Mouse (Mus musculus) c-Kit-positive CD71-positive TER-119-negative erythroid progenitor cells, embryonic 14.5 days (primary cell): Measurements from ENCODE around the gene Tnrc6a.

Experiments used
- DNase-seq: peaks from one replicate; pipeline ENCODE4 v3.0.0-alpha.2; 2013; ENCODE audit warnings: low read depth

Tnrc6a gene

GRCm38 (mm10) chr7:123124735-123125181, 1.1 kb downstream of the Tnrc6a start:
- peak; percentile 29 for DNase-seq

- no peak for DNase-seq
These were observed 2.4 kb downstream of the Tnrc6a start for GRCm38 (mm10) chr7:123126056-123126455.

GRCm38 (mm10) chr7:123127301-123127700, 3.6 kb downstream of the Tnrc6a start:
- no peak for DNase-seq

- no peak for DNase-seq
These were observed 4.3 kb downstream of the Tnrc6a start for GRCm38 (mm10) chr7:123127981-123128380.

GRCm38 (mm10) chr7:123129061-123129460, 5.4 kb downstream of the Tnrc6a start:
- no peak for DNase-seq

GRCm38 (mm10) chr7:123130198-123130597, 6.5 kb downstream of the Tnrc6a start:
- DNase-seq, result no peak

- DNase-seq, result no peak
These were observed 8.7 kb downstream of the Tnrc6a start for GRCm38 (mm10) chr7:123132401-123132800.

GRCm38 (mm10) chr7:123134876-123135275, 11.2 kb downstream of the Tnrc6a start:
- no peak for DNase-seq

- DNase-seq, result no peak
These were observed 12.0 kb downstream of the Tnrc6a start for GRCm38 (mm10) chr7:123135655-123136054.

- DNase-seq, result no peak
These were observed 14.3 kb downstream of the Tnrc6a start for GRCm38 (mm10) chr7:123138001-123138400.

- no peak for DNase-seq
These were observed 22.6 kb downstream of the Tnrc6a start for GRCm38 (mm10) chr7:123146141-123146846.

- no peak for DNase-seq
These were observed 24.1 kb downstream of the Tnrc6a start for GRCm38 (mm10) chr7:123147787-123148186.

GRCm38 (mm10) chr7:123148935-123149334, 25.2 kb downstream of the Tnrc6a start:
- DNase-seq, result no peak

- DNase-seq, result no peak
These were observed 38.7 kb downstream of the Tnrc6a start for GRCm38 (mm10) chr7:123162346-123162745.

- no peak for DNase-seq
These were observed 43.8 kb downstream of the Tnrc6a start for GRCm38 (mm10) chr7:123167436-123167835.

GRCm38 (mm10) chr7:123169618-123170017, 45.9 kb downstream of the Tnrc6a start:
- DNase-seq, result no peak

GRCm38 (mm10) chr7:123172101-123172500, 48.4 kb downstream of the Tnrc6a start:
- DNase-seq, result no peak

- DNase-seq, result no peak
These were observed 53.5 kb downstream of the Tnrc6a start for GRCm38 (mm10) chr7:123177215-123177614.

GRCm38 (mm10) chr7:123181787-123182701, 58.4 kb downstream of the Tnrc6a start:
- DNase-seq, result no peak

- no peak for DNase-seq
These were observed 61.2 kb downstream of the Tnrc6a start for GRCm38 (mm10) chr7:123184891-123185290.

- DNase-seq, result no peak
These were observed 62.8 kb downstream of the Tnrc6a start for GRCm38 (mm10) chr7:123186463-123186862.

GRCm38 (mm10) chr7:123187246-123187645, 63.6 kb downstream of the Tnrc6a start:
- DNase-seq, result no peak

- no peak for DNase-seq
These were observed 64.8 kb downstream of the Tnrc6a start for GRCm38 (mm10) chr7:123188462-123188861.
